Mouse (Mus musculus) ES-E14 (cell line): ENCODE data around the gene Zfp704.

Experiments used
- CHD2 ChIP-seq: IDR thresholded peaks from 2 replicates; pipeline ENCODE4 v1.6.1; 2014; ENCODE audit warnings: mild to moderate bottlenecking, low read depth, low read length, inconsistent platforms
- ZNF384 ChIP-seq: IDR thresholded peaks from 2 replicates; pipeline ENCODE4 v1.6.1; 2012; ENCODE audit warnings: low read depth, low read length, inconsistent platforms

DNA sequence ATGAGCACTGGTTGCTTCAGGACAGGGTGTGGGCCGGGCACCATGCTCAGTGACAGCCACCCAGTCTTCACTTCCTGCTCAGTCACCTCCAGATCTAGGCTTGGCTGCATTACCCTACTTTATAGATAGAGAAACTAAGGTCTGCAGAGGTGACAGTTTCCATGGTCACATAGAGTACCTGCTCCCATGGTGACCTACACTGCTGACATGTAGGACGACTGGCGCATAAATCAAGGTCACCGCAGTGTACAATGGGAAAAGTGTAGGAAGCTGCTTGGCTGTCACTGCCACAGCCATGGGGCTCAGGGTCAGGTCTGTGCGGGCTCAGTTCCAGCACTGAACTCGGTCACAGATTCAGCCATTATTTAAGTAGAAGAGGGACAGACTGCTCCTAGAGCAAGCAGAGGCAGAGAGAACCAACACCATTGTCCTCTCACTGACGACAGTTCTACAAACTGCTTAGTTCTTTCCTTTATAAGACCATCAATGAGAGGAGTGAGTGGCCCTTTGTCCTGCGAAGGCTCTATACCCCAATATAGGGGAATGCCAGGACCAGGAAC lies 109.8 kb downstream of the Zfp704 start:
- TF ChIP-seq ZNF384 (no peak), CHD2 (no peak)
